8 mouse cellular contexts compared by ENCODE assay signal in genomic region chr17:47140969-47141842, GRCm38 (mm10).
DNase-seq lines count a peak whose midpoint lies in the region; ATAC-seq and TF ChIP-seq lines count a peak whose summit lies in the region.

No protein-coding gene starts in this region.

- peaks cover 0 to 35% of the 10 kb centered on the region in 2 experiments; a peak in 2 of 4 replicates for H3K36me3 ChIP-seq in MEL (ENCODE audit: control insufficient read depth in 1 of 2, insufficient read depth in 2 of 2, low read length in 2 of 2)
- H3K36me3 ChIP-seq in forebrain, postnatal 0 days (ENCODE audit: insufficient read depth) = no peaks in the 10 kb centered on the region

- WGBS in forebrain, postnatal 0 days = 2% methylated on average over 35 of the region's 35 CpGs

- H3K27ac ChIP-seq in MEL (ENCODE audit: control insufficient read depth, low read depth, low read length) = peak overlapping the region; percentile 49; the same call in 1 of the 2 replicates
- peak overlapping the region; percentile 98 for H3K27ac ChIP-seq in forebrain, postnatal 0 days (ENCODE audit: low read depth, low read length)

- TF ChIP-seq EP300 in MEL (IDR thresholded peaks at IDR 0.05; ENCODE audit: low read depth in 1 of 2, low read length in 2 of 2) = no peak

- H3K79me2 ChIP-seq in MEL (ENCODE audit: control insufficient read depth, insufficient read depth, low read length, poor library complexity) = peaks cover 7% of the 10 kb centered on the region; the same call in 1 of the 2 replicates

- peak overlapping the region; percentile 77 to 88 for H3K4me3 ChIP-seq in MEL (ENCODE audit: control insufficient read depth in 1 of 2, insufficient read depth in 1 of 2, low read depth in 2 of 2, low read length in 2 of 2)
- H3K4me3 ChIP-seq in forebrain, postnatal 0 days (ENCODE audit: low read depth, low read length) = peak overlapping the region; percentile 66

- peak overlapping the region; percentile 76 for H3K9ac ChIP-seq in MEL (ENCODE audit: control insufficient read depth, low read depth, low read length, poor library complexity, severe bottlenecking)
- H3K9ac ChIP-seq in forebrain, postnatal 0 days = peak overlapping the region; percentile 95

- no peaks in the 10 kb centered on the region for H3K9me3 ChIP-seq in MEL (replicated peaks; ENCODE audit: insufficient read depth, low read length)
- no peaks in the 10 kb centered on the region for H3K9me3 ChIP-seq in forebrain, postnatal 0 days (ENCODE audit: low read length)

- TF ChIP-seq POLR2A in MEL (IDR thresholded peaks at IDR 0.05; ENCODE audit: control insufficient read depth in 1 of 2, insufficient read depth in 1 of 2, low read depth in 1 of 2, low read length in 2 of 2, poor library complexity in 1 of 2) = peak in 1 of 2 experiments; percentile 59; a peak in 1 of 4 replicates
- no peak for TF ChIP-seq POLR2A in brain, embryonic 14.5 days (IDR thresholded peaks at IDR 0.05; ENCODE audit: borderline replicate concordance, extremely low read depth, insufficient read depth, insufficient read length, poor library complexity, severe bottlenecking)

- peaks cover 10 to 40% of the 10 kb centered on the region in 2 experiments for H3K4me1 ChIP-seq in MEL (ENCODE audit: control insufficient read depth in 1 of 2, insufficient read depth in 2 of 2, low read length in 2 of 2)
- H3K4me1 ChIP-seq in forebrain, postnatal 0 days (ENCODE audit: insufficient read depth) = peaks cover 26% of the 10 kb centered on the region

- peak overlapping the region; percentile 78 for H3K4me2 ChIP-seq in forebrain, postnatal 0 days (ENCODE audit: low read depth)

- peak; percentile 45 for ATAC-seq in forebrain, postnatal 0 days
- peak; percentile 35 to 40 for ATAC-seq in hematopoietic stem cell, adult 5-6 weeks (replicated peaks in 1 of 2; ENCODE audit: insufficient read depth in 1 of 2, low FRiP score in 2 of 2, low TSS enrichment in 1 of 2, low read depth in 1 of 2, poor library complexity in 2 of 2, severe bottlenecking in 2 of 2)

- no peak for TF ChIP-seq CTCF in MEL (IDR thresholded peaks at IDR 0.05 in 2 of 3, conservative IDR thresholded peaks at IDR 0.05 in 1 of 3; ENCODE audit: control insufficient read depth in 1 of 3, insufficient read depth in 1 of 3, low read depth in 2 of 3, low read length in 3 of 3, poor library complexity in 1 of 3, severe bottlenecking in 1 of 3)
- no peak for TF ChIP-seq CTCF in brain, embryonic 14.5 days (IDR thresholded peaks at IDR 0.05; ENCODE audit: borderline replicate concordance, extremely low read depth, insufficient read depth, insufficient read length)
- TF ChIP-seq CTCF in forebrain, postnatal 0 days (IDR thresholded peaks at IDR 0.05; ENCODE audit: low read depth) = no peak

- H3K27me3 ChIP-seq in MEL (ENCODE audit: control insufficient read depth in 1 of 2, insufficient read depth in 2 of 2, low read length in 2 of 2) = no peaks in the 10 kb centered on the region
- no peaks in the 10 kb centered on the region for H3K27me3 ChIP-seq in forebrain, postnatal 0 days (ENCODE audit: insufficient read depth, low read length)

- peak; percentile 90 for DNase-seq in MEL (ENCODE audit: low read depth, low spot score)
- DNase-seq in brain, embryonic 14.5 days (ENCODE audit: low read depth) = peak; percentile 94
- peak; percentile 84 for DNase-seq in forebrain, postnatal 0 days
- DNase-seq in layer of hippocampus, postnatal 10 days (ENCODE audit: low spot score in 2 of 2) = peak; percentile 72 to 74
- peak; percentile 78 for DNase-seq in lung, postnatal 10 days
- peak; percentile 71 for DNase-seq in ovary, postnatal 36 days (ENCODE audit: low spot score)
- peak; percentile 70 to 71 for DNase-seq in urinary bladder, postnatal 4 days (ENCODE audit: low spot score in 2 of 2)

- TF ChIP-seq RAD21 in MEL (IDR thresholded peaks at IDR 0.05; ENCODE audit: low read depth, low read length) = no peak

TF ChIP-seq in MEL, 35 proteins besides CTCF, POLR2A, EP300 and RAD21:
- no peak for TF ChIP-seq MAX (IDR thresholded peaks at IDR 0.05; ENCODE audit: low read length)
- peak; percentile 15 for TF ChIP-seq MAZ (IDR thresholded peaks at IDR 0.05; ENCODE audit: low read depth, low read length)
- peak; percentile 23; the same call in 1 of the 2 replicates for TF ChIP-seq TCF12 (IDR thresholded peaks at IDR 0.05; ENCODE audit: low read depth, low read length)
- TF ChIP-seq NRF1 (IDR thresholded peaks at IDR 0.05; ENCODE audit: insufficient read depth, low read depth, low read length, poor library complexity, severe bottlenecking) = peak; percentile 25; the same call in 1 of the 2 replicates
- TF ChIP-seq HCFC1 (IDR thresholded peaks at IDR 0.05; ENCODE audit: low read depth, low read length) = peak; percentile 26; the same call in 1 of the 2 replicates
- TF ChIP-seq MXI1 (IDR thresholded peaks at IDR 0.05; ENCODE audit: low read depth, low read length) = peak; percentile 54
- TF ChIP-seq BHLHE40 (IDR thresholded peaks at IDR 0.05; ENCODE audit: borderline replicate concordance, low read depth, low read length) = no peak

Comparison
In these comparisons a context has a peak if more than half of its experiments do, and no peak if none do; other contexts are left out.
1. Peak in every context shown above with its lines: DNase-seq, ATAC-seq, H3K4me3 ChIP-seq and H3K27ac ChIP-seq.